ENCODE assay signal across 7 mouse cellular contexts in the genomic region with DNA sequence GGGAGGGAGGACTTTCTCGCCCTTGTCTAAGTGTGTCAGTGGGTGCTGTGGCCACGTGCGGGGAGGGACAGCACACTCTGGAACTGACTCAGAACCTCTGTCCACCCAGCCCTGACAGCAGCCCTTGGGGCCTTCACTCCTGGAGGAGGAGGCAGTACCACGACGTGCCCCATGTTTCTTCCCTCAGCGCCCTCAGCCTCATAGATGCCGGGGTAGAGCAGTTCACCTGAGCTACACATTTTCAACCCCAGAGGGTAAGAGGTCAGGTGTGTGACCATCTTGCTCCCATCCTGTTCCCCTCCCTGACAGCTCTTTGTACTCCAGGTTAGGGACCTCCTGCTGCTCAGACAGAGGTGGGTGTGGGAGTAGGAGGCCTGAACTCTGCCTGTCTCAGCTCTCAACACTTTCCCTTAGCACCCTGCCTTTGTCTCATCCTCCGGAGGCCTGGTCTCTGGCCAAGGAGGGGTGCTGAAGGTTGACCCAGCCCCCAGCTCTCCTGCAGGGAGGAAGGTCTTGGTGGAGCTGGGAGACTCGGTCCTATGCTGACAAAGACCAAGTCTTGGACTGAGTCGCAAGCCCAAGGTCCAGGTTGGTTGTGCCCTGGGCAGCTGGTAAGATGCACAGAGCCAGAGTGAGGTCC.
A peak's percentile ranks its signal among the peaks of the same experiment; 100 is the strongest.
DNase-seq lines count a peak whose midpoint lies in the region; ATAC-seq lines count a peak whose summit lies in the region.

No protein-coding gene starts in this region.

- WGBS in embryonic facial prominence, embryonic 14.5 days, result 62% methylated on average over 10 of the region's 10 CpGs
- WGBS in midbrain, embryonic 12.5 days, result 55% methylated on average over 10 of the region's 10 CpGs

- H3K9me3 ChIP-seq in embryonic facial prominence, embryonic 14.5 days (ENCODE audit: control insufficient read depth, low read length), result no peaks in the 10 kb centered on the region
- H3K9me3 ChIP-seq in midbrain, embryonic 12.5 days, result no peaks in the 10 kb centered on the region

- H3K36me3 ChIP-seq in embryonic facial prominence, embryonic 14.5 days (ENCODE audit: control insufficient read depth, insufficient read depth, low read length), result no peaks in the 10 kb centered on the region
- no peaks in the 10 kb centered on the region for H3K36me3 ChIP-seq in midbrain, embryonic 12.5 days

- peak overlapping the region; percentile 45; the same call in 1 of the 2 replicates for H3K9ac ChIP-seq in embryonic facial prominence, embryonic 14.5 days (ENCODE audit: low read depth, low read length)
- no peak overlapping the region for H3K9ac ChIP-seq in midbrain, embryonic 12.5 days (replicated peaks)

- 0 out of 2 replicates have a peak, but pooled peaks have one; percentile 6 for ATAC-seq in embryonic facial prominence, embryonic 14.5 days (ENCODE audit: low read depth)
- ATAC-seq in midbrain, embryonic 12.5 days (ENCODE audit: low FRiP score, low read depth), result no peak; the same call in 1 of the 2 replicates
- no peak for ATAC-seq in activated CD4-positive, CD25-positive, alpha-beta regulatory T cell, adult 4 months

- no peaks in the 10 kb centered on the region for H3K27me3 ChIP-seq in embryonic facial prominence, embryonic 14.5 days (replicated peaks; ENCODE audit: control insufficient read depth, insufficient read depth, low read length)
- 0 out of 2 replicates have a peak, but pooled peaks cover 5% of the 10 kb centered on the region for H3K27me3 ChIP-seq in midbrain, embryonic 12.5 days

- peaks cover 69% of the 10 kb centered on the region for H3K4me1 ChIP-seq in embryonic facial prominence, embryonic 14.5 days (ENCODE audit: control insufficient read depth, insufficient read depth, low read length)
- peaks cover 51% of the 10 kb centered on the region for H3K4me1 ChIP-seq in midbrain, embryonic 12.5 days

- peak overlapping the region; percentile 89 for H3K27ac ChIP-seq in embryonic facial prominence, embryonic 14.5 days (replicated peaks; ENCODE audit: low read depth, low read length)
- peak overlapping the region; percentile 84 for H3K27ac ChIP-seq in midbrain, embryonic 12.5 days (replicated peaks)

- DNase-seq in R1 (ENCODE audit: low read depth, low spot score), result peak; percentile 46
- DNase-seq in embryonic facial prominence, embryonic 14.5 days (ENCODE audit: low spot score), result no peak
- peak; percentile 75 for DNase-seq in kidney, adult 11 months
- no peak for DNase-seq in ovary, adult 18-20 months (ENCODE audit: low spot score)
- DNase-seq in urinary bladder, adult 18-20 months (ENCODE audit: low spot score in 2 of 2), result no peak

- no peak overlapping the region for H3K4me3 ChIP-seq in embryonic facial prominence, embryonic 14.5 days (ENCODE audit: low read depth, low read length)
- no peak overlapping the region for H3K4me3 ChIP-seq in midbrain, embryonic 12.5 days

- H3K4me2 ChIP-seq in embryonic facial prominence, embryonic 14.5 days (ENCODE audit: low read depth, low read length), result no peak overlapping the region
- peak overlapping the region; percentile 13; the same call in 1 of the 2 replicates for H3K4me2 ChIP-seq in midbrain, embryonic 12.5 days (replicated peaks)

Comparison
In these comparisons a context has a peak if more than half of its experiments do, and no peak if none do; other contexts are left out.
1. DNase-seq: peak in R1 (single experiment) and kidney, adult 11 months (single experiment); none in embryonic facial prominence, embryonic 14.5 days (single experiment), ovary, adult 18-20 months (single experiment) and urinary bladder, adult 18-20 months (0 of 2).